Mouse (Mus musculus) frontal cortex, adult 2 months (tissue): ENCODE measurements at regions not wholly inside any gene's neighbourhood (a gene's known extent, or its start where the extent isn't known, plus 50 kb on each side); places are given as distances from the start of the nearest gene placed in this dataset.

Experiments used
- DNase-seq, 2 experiments: peaks; one replicate each; pipeline ENCODE4 v3.0.0; 2022; ENCODE audit warnings: low spot score in 1 of 2; ENCODE audit errors: extremely low spot score in 1 of 2

DNA sequence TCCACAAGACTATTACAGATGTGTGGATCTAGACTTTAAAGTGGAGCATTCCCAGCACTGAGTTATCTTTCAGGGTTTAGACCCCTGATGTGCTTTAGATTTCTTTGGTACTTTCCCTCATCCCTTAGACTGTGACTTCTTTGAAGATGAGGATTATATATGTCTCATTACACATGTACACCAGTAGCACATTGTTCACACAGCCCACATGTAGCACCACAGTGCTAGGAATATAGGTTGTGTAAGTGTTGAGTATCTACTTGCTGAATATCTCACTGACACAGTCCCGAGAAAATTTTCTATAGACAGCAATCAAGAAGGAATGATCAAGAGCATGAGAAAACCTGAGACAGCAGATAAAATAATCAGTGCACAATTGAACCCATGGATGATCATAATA lies 243.4 kb upstream of the Brinp1 start:
- peak; percentile 11 to 37 for DNase-seq

DNA sequence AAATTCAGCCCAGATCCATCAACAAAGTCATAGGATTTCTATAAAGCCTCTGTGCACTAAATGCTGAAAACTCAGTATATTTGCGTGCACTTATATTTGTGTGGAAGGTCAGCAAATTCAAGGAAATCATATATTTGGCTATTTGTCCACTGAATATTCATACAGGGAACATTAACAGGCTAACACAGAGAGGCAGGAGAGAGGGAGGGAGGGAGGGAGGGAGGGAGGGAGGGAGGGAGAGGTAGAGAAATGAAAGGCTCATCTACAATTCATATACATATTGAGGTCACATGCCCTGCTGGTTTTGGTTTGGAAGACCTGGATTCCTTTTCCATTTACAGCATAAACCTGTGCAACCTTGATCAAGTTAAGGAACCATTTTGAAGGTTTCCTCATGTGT lies 241.9 kb upstream of the Brinp1 start:
- no peak for DNase-seq

DNA sequence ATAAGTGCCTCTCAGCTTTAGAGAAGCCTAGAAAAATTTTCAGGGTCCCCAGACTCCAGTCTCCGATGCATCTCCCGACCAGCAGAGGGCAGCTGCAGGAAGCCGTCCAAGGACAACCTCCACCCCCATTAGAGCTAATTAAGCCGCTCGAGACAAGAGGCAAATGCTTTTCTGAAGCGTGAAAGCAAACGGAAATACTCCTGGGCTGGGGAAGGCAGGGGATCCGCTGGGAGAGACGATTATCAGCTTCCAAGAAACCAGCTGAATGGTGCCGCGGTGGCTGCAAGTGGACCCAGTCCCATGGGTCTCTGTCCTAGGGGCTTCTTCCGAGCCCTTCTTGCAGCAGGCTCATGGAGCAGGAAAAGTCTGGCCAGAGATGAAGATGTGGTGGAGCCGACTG lies 241.4 kb upstream of the Brinp1 start:
- DNase-seq: peak; percentile 42 to 86
